Mouse (Mus musculus) cerebellum, postnatal 4 days (tissue): Measurements from ENCODE around the gene Frmd5.
"Not testable (repeated sequence)": the region's sequence is repeated elsewhere in the genome, so short reads cannot be mapped to it uniquely, and the experiment has no call there.

ENCODE experiments used
- DNase-seq, 2 experiments: peaks; one replicate each; pipeline ENCODE4 v3.0.0; 2022; ENCODE audit warnings: low spot score in 2 of 2, mixed read lengths in 1 of 2

Gene Frmd5

GRCm38 (mm10) chr2:121806959-121807653, at the start of gene Frmd5:
TSS of gene Frmd5 (minus strand) at chr2:121807087.
- DNase-seq: peak; percentile 81 to 90

GRCm38 (mm10) chr2:121853974-121854373, 47.1 kb upstream of the Frmd5 start:
- DNase-seq: no peak

- no peak for DNase-seq
Observed at GRCm38 (mm10) chr2:121852045-121852444, 45.2 kb upstream of the Frmd5 start.

- DNase-seq: no peak
Observed at GRCm38 (mm10) chr2:121846050-121846449, 39.2 kb upstream of the Frmd5 start.

GRCm38 (mm10) chr2:121842249-121842648, 35.4 kb upstream of the Frmd5 start:
- no peak for DNase-seq

GRCm38 (mm10) chr2:121841453-121841852, 34.6 kb upstream of the Frmd5 start:
- DNase-seq: no peak

GRCm38 (mm10) chr2:121834926-121835325, 28.0 kb upstream of the Frmd5 start:
- DNase-seq: no peak

GRCm38 (mm10) chr2:121832484-121832894, 25.6 kb upstream of the Frmd5 start:
- peak; percentile 28 to 36 for DNase-seq

GRCm38 (mm10) chr2:121828411-121828810, 21.5 kb upstream of the Frmd5 start:
- no peak for DNase-seq

GRCm38 (mm10) chr2:121826189-121826588, 19.3 kb upstream of the Frmd5 start:
- DNase-seq: no peak

GRCm38 (mm10) chr2:121824653-121825052, 17.8 kb upstream of the Frmd5 start:
- no peak for DNase-seq

- DNase-seq: no peak
Observed at GRCm38 (mm10) chr2:121821787-121822186, 14.9 kb upstream of the Frmd5 start.

- DNase-seq: not testable (repeated sequence)
Observed at GRCm38 (mm10) chr2:121810876-121811275, 4.0 kb upstream of the Frmd5 start.

GRCm38 (mm10) chr2:121809126-121809525, 2.2 kb upstream of the Frmd5 start:
- no peak for DNase-seq

GRCm38 (mm10) chr2:121806171-121806943, 530 bp downstream of the Frmd5 start:
- peak; percentile 24 to 54 for DNase-seq

- DNase-seq: no peak
Observed at GRCm38 (mm10) chr2:121799051-121799450, 7.8 kb downstream of the Frmd5 start.

- no peak for DNase-seq
Observed at GRCm38 (mm10) chr2:121795995-121796394, 10.9 kb downstream of the Frmd5 start.

GRCm38 (mm10) chr2:121789777-121790176, 17.1 kb downstream of the Frmd5 start:
- no peak for DNase-seq

- no peak for DNase-seq
Observed at GRCm38 (mm10) chr2:121788415-121788814, 18.5 kb downstream of the Frmd5 start.

GRCm38 (mm10) chr2:121787767-121788166, 19.1 kb downstream of the Frmd5 start:
- no peak for DNase-seq

GRCm38 (mm10) chr2:121787271-121787670, 19.6 kb downstream of the Frmd5 start:
- DNase-seq: no peak

GRCm38 (mm10) chr2:121776219-121776618, 30.7 kb downstream of the Frmd5 start:
- no peak for DNase-seq

- no peak for DNase-seq
Observed at GRCm38 (mm10) chr2:121764851-121765250, 42.0 kb downstream of the Frmd5 start.
